Mouse (Mus musculus) mammary gland, adult 2 months (tissue): ENCODE results near the gene Zdhhc1. TPM values are rescaled to one million over a fixed set of nuclear protein-coding genes. Genes with fewer than 3 reads are reported as not detected.

Source experiments
- polyA plus RNA-seq: library from polyadenylated mRNA; depleted of rRNA; stranded (reverse); fragments of >200 nt; gene quantifications from 2 replicates; pipeline ENCODE4 v1.2.3, GENCODE M21; 2012; ENCODE audit warnings: low replicate concordance; rRNA removed

The Zdhhc1 gene
- 57.4 and 64.6 TPM in 2 replicates for polyA plus RNA-seq

GRCm38 (mm10) chr8:105496439-105497180 lies at the start of gene Zdhhc1:
Gene Zdhhc1 (minus strand): TSS chr8:105496902.

GRCm38 (mm10) chr8:105518436-105519313 lies 22.0 kb upstream of the Zdhhc1 start, which contains the start of gene Hsd11b2:
Gene Hsd11b2 (plus strand): TSS chr8:105518755.

GRCm38 (mm10) chr8:105471314-105472015 lies 25.2 kb downstream of the Zdhhc1 start, which contains the start of gene Tppp3:
Gene Tppp3 (minus strand): TSS chr8:105471526.

Other genes with a start within 250 kb of the Zdhhc1 start
- 20.0 and 42.4 TPM in 2 replicates for gene B3gnt9, start 241.7 kb downstream of the Zdhhc1 start, polyA plus RNA-seq
- gene Tradd, start 232.3 kb downstream of the Zdhhc1 start, polyA plus RNA-seq = 14.7 and 29.5 TPM in 2 replicates
- 13.6 and 27.9 TPM in 2 replicates for gene Fbxl8, start 232.3 kb downstream of the Zdhhc1 start, polyA plus RNA-seq
- gene Hsf4, start 227.1 kb downstream of the Zdhhc1 start, polyA plus RNA-seq = 5.7 and 7.1 TPM in 2 replicates
- 10.8 and 11.1 TPM in 2 replicates for gene Nol3, start 220.8 kb downstream of the Zdhhc1 start, polyA plus RNA-seq
- 4.1 and 4.6 TPM in 2 replicates for gene 4931428F04Rik, start 207.0 kb downstream of the Zdhhc1 start, polyA plus RNA-seq
- gene Exoc3l, start 200.8 kb downstream of the Zdhhc1 start, polyA plus RNA-seq = 12.2 and 13.7 TPM in 2 replicates
- gene E2f4, start 199.2 kb downstream of the Zdhhc1 start, polyA plus RNA-seq = 138 and 144 TPM in 2 replicates
- gene Elmo3, start 191.3 kb downstream of the Zdhhc1 start, polyA plus RNA-seq = 21.8 and 24.6 TPM in 2 replicates
- 9.4 and 10.4 TPM in 2 replicates for gene Lrrc29, start 170.6 kb downstream of the Zdhhc1 start, polyA plus RNA-seq
- gene Tmem208, start 170.5 kb downstream of the Zdhhc1 start, polyA plus RNA-seq = 90.7 and 97.1 TPM in 2 replicates
- gene Fhod1, start 148.9 kb downstream of the Zdhhc1 start, polyA plus RNA-seq = 32.0 and 32.7 TPM in 2 replicates
- gene Slc9a5, start 148.1 kb downstream of the Zdhhc1 start, polyA plus RNA-seq = 5.3 TPM in 2 replicates
- gene Plekhg4, start 123.6 kb downstream of the Zdhhc1 start, polyA plus RNA-seq = 0.96 and 1.4 TPM in 2 replicates
- 0.22 and 0.29 TPM in 2 replicates for gene Kctd19, start 83.4 kb downstream of the Zdhhc1 start, polyA plus RNA-seq
- 1.2 and 2.4 TPM in 2 replicates for gene Lrrc36, start 83.3 kb downstream of the Zdhhc1 start, polyA plus RNA-seq
- gene Tppp3, start 25.4 kb downstream of the Zdhhc1 start, polyA plus RNA-seq = 150 and 216 TPM in 2 replicates
- gene Hsd11b2, start 21.9 kb upstream of the Zdhhc1 start, polyA plus RNA-seq = 0.89 and 1.1 TPM in 2 replicates
- gene Atp6v0d1, start 69.1 kb upstream of the Zdhhc1 start, polyA plus RNA-seq = 97.3 and 171 TPM in 2 replicates
- gene Ripor1, start 108.4 kb upstream of the Zdhhc1 start, polyA plus RNA-seq = 27.0 and 36.9 TPM in 2 replicates
- gene Ctcf, start 139.7 kb upstream of the Zdhhc1 start, polyA plus RNA-seq = 11.3 and 19.0 TPM in 2 replicates
- gene Agrp, start 140.5 kb upstream of the Zdhhc1 start, polyA plus RNA-seq = 0.39 TPM in 1 of 2 replicates, not detected in the other
- gene Carmil2, start 189.4 kb upstream of the Zdhhc1 start, polyA plus RNA-seq = 13.1 and 40.2 TPM in 2 replicates
- 55.9 TPM in 2 replicates for gene Acd, start 204.2 kb upstream of the Zdhhc1 start, polyA plus RNA-seq
- 19.0 and 20.4 TPM in 2 replicates for gene Pard6a, start 204.2 kb upstream of the Zdhhc1 start, polyA plus RNA-seq
- 0.12 TPM in 1 of 2 replicates, not detected in the other for gene 4933405L10Rik, start 210.8 kb upstream of the Zdhhc1 start, polyA plus RNA-seq
- 5.1 and 10.4 TPM in 2 replicates for gene Enkd1, start 211.3 kb upstream of the Zdhhc1 start, polyA plus RNA-seq